Mouse (Mus musculus) liver, embryonic 14.5 days (tissue): Measurements from ENCODE around the gene Cfap206. TPM values are rescaled to one million over a fixed set of nuclear protein-coding genes. Genes with fewer than 3 reads are reported as not detected.

Experiments used
- ATAC-seq: fragments of 200-750 bp; cut with Nextera tagmentation; 2 replicates; pipeline ENCODE4 v1.8.0; 2017; ENCODE audit warnings: moderate number of reproducible peaks, mild to moderate bottlenecking, moderate library complexity; ENCODE audit not compliant: insufficient read depth
- DNase-seq, 3 experiments: peaks; one replicate each; pipeline ENCODE4 v3.0.0-alpha.2; 2012 to 2013; ENCODE audit warnings: low read depth in 3 of 3, low spot score in 3 of 3
- H3K27ac ChIP-seq: fragments of 300-500 bp; sonication (generic); 2 replicates; pipeline ENCODE4 v1.5.1; 2014; ENCODE audit warnings: moderate library complexity, mild to moderate bottlenecking, control low read depth, inconsistent platforms
- H3K27me3 ChIP-seq: fragments of 300-500 bp; sonication (generic); 2 replicates; pipeline ENCODE4 v1.6.1; 2014; ENCODE audit warnings: mild to moderate bottlenecking, low read length, moderate library complexity; ENCODE audit not compliant: control insufficient read depth, insufficient read depth
- H3K36me3 ChIP-seq: fragments of 300-500 bp; sonication (generic); replicated peaks from 2 replicates; pipeline ENCODE4 v1.6.1; 2014; ENCODE audit warnings: low read depth; ENCODE audit not compliant: control insufficient read depth, insufficient read depth
- H3K4me1 ChIP-seq, 2 experiments: fragments of 200-500 bp in 1 of 2; fragments of 300-500 bp in 1 of 2; sonication (generic) in 1 of 2; replicated peaks; 2 replicates each; pipeline ENCODE4 v1.6.1; 2012 to 2014; ENCODE audit warnings: antibody characterized with exemption in 1 of 2, inconsistent platforms in 1 of 2, low read length in 1 of 2; ENCODE audit not compliant: control insufficient read depth in 2 of 2, insufficient read depth in 2 of 2
- H3K4me2 ChIP-seq: fragments of 300-500 bp; sonication (generic); 2 replicates; pipeline ENCODE4 v1.6.1; 2014; ENCODE audit warnings: low read depth, mild to moderate bottlenecking, control low read depth, moderate library complexity
- H3K4me3 ChIP-seq, 2 experiments: fragments of 200-500 bp in 1 of 2; fragments of 300-500 bp in 1 of 2; sonication (generic) in 1 of 2; 2 replicates each; pipeline ENCODE4 v1.5.1; 2012 to 2014; ENCODE audit warnings: low read depth in 2 of 2, low read length in 2 of 2, mild to moderate bottlenecking in 2 of 2, control low read depth in 1 of 2, inconsistent platforms in 1 of 2, moderate library complexity in 1 of 2; ENCODE audit not compliant: insufficient read depth in 1 of 2
- H3K9ac ChIP-seq: fragments of 300-500 bp; sonication (generic); replicated peaks from 2 replicates; pipeline ENCODE4 v1.6.1; 2014; ENCODE audit warnings: mild to moderate bottlenecking, control low read depth, moderate library complexity
- H3K9me3 ChIP-seq: fragments of 300-500 bp; sonication (generic); 2 replicates; pipeline ENCODE4 v1.6.1; 2016; ENCODE audit warnings: low read length, mixed read lengths; ENCODE audit not compliant: control insufficient read depth
- CTCF ChIP-seq: IDR thresholded peaks from 2 replicates; pipeline ENCODE4 v1.5.1; 2016; ENCODE audit warnings: antibody characterized with exemption, low read depth, control low read depth
- EP300 ChIP-seq: IDR thresholded peaks from 2 replicates; pipeline ENCODE4 v1.6.1; 2016; ENCODE audit warnings: antibody characterized with exemption, low read depth
- WGBS: fragments of 180-500 bp; shearing (Covaris S2); extraction: QIAGEN DNeasy Blood & Tissue Kit; methylation state at CpG from one replicate; pipeline ENCODE4 v1.1.7; 2014; ENCODE audit not compliant: insufficient replicate concordance; 5-methylcytosine and 5-hydroxymethylcytosine counted together
- polyA plus RNA-seq, 2 experiments: library from polyadenylated mRNA; depleted of rRNA in 1 of 2; stranded (reverse) in 1 of 2; unstranded in 1 of 2; fragments of >200 nt; fragmentation: Nextera tagmentation in 1 of 2; extraction: Ambion mirVana in 1 of 2; gene quantifications; 2 replicates each; pipeline versions ENCODE4 v1.2.1 to v1.2.3; 2012 to 2014

Gene Cfap206
- polyA plus RNA-seq, 2 experiments, result not detected

DNA sequence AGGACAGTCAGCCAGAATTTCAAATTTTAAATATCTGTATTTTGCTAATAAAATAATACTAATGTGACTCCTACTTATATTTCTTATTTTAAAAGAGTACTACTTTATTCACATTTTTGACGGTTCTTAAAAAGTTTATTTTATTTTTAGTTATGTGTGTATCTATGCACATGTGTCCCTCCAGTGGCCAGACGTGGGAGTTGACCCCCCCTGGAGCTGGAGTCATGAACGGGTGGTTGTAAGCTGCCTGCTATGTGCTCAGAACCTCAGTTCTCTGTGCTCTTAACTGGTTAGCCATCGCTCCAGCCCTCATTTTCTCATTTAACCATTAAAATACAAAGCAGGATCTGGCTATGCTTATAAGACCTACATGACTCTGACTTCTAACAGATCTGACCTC lies 27.0 kb downstream of the Cfap206 start:
- no peak for DNase-seq
- ATAC-seq, result no peak
- H3K4me2 ChIP-seq, result no peak overlapping the region

GRCm38 (mm10) chr4:34702231-34702630 lies 27.8 kb downstream of the Cfap206 start:
- TF ChIP-seq EP300 (no peak), CTCF (no peak)
- ATAC-seq, result no peak
- 85% methylated on average over 11 of the region's 11 CpGs for WGBS

More for the DNA sequence above, 27.0 kb downstream of the Cfap206 start:
- H3K9me3 ChIP-seq, result no peaks in the 10 kb centered on the region
- TF ChIP-seq EP300 (no peak), CTCF (peak; percentile 4; the same call in 1 of the 2 replicates)
- no peak overlapping the region for H3K27ac ChIP-seq
- no peaks in the 10 kb centered on the region for H3K27me3 ChIP-seq
- 51% methylated on average over 4 of the region's 4 CpGs for WGBS
- H3K4me3 ChIP-seq, result no peak overlapping the region
- H3K9ac ChIP-seq, result no peak overlapping the region
- H3K36me3 ChIP-seq, result no peaks in the 10 kb centered on the region
- no peaks in the 10 kb centered on the region for H3K4me1 ChIP-seq

DNA sequence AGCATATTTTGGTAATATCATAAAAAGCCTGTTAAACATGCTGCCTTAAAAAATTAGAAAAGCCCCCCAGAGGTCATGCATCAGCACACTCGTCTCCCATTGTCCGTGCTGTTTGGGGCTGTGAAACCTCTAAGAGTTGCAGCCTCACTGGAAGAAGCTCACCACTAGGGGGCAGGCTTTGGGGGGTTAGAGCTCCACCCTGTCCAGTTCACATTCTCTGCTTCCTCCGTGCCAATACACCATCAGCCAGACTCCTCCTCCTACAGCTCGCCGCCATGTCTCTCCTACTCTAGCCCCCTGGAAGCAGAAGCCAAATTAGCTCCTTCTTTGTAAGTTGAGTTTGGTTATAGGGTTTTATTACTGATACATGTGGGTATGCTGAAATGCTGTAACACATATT lies 28.5 kb downstream of the Cfap206 start:
- no peak overlapping the region for H3K27ac ChIP-seq
- H3K4me3 ChIP-seq, result no peak overlapping the region
- ATAC-seq (no peak), DNase-seq (peak; percentile 22 to 39 (median 33))
- H3K36me3 ChIP-seq, result no peaks in the 10 kb centered on the region
- H3K27me3 ChIP-seq, result no peaks in the 10 kb centered on the region
- no peaks in the 10 kb centered on the region for H3K4me1 ChIP-seq
- no peak overlapping the region for H3K9ac ChIP-seq
- H3K9me3 ChIP-seq, result no peaks in the 10 kb centered on the region
- no peak for TF ChIP-seq EP300
- peak; percentile 83 for TF ChIP-seq CTCF
- WGBS, result 50% methylated on average over 5 of the region's 5 CpGs
- H3K4me2 ChIP-seq, result no peak overlapping the region

More at GRCm38 (mm10) chr4:34702231-34702630, 27.8 kb downstream of the Cfap206 start:
- Histone ChIP-seq H3K27ac (no peak overlapping the region), H3K9me3 (no peaks in the 10 kb centered on the region), H3K4me3 (no peak overlapping the region), H3K36me3 (no peaks in the 10 kb centered on the region), H3K4me1 (no peaks in the 10 kb centered on the region), H3K9ac (no peak overlapping the region), H3K27me3 (no peaks in the 10 kb centered on the region), H3K4me2 (no peak overlapping the region)
- DNase-seq, result no peak

DNA sequence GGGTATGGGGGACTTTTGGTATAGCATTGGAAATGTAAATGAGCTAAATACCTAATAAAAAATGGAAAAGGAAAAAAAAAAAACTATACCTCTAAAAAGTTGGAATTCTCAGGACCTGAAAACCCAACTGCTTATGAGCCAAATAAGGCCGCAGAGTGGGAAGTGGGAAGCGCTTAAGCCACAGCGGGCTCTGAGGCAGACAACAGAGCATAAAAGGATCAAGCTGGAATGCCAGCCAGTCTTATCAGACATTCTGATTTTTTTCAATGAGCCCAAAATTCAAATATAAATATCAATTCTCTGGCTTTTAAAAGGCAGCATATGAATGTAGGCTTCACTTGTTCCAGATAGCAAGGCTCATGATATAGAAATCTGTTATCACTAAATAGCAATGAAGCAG lies 42.0 kb downstream of the Cfap206 start:
- Histone ChIP-seq H3K36me3 (no peaks in the 10 kb centered on the region), H3K4me2 (peak overlapping the region; percentile 81; the same call in 1 of the 2 replicates), H3K27me3 (no peaks in the 10 kb centered on the region), H3K27ac (no peak overlapping the region), H3K4me1 (peaks cover 0 to 4% of the 10 kb centered on the region in 2 experiments; a peak in 3 of 4 replicates), H3K9me3 (no peaks in the 10 kb centered on the region), H3K9ac (no peak overlapping the region), H3K4me3 (no peak overlapping the region)
- ATAC-seq (no peak), DNase-seq (no peak)
- TF ChIP-seq CTCF (no peak), EP300 (no peak)
- WGBS, result 66% methylated on average over 3 of the region's 3 CpGs

DNA sequence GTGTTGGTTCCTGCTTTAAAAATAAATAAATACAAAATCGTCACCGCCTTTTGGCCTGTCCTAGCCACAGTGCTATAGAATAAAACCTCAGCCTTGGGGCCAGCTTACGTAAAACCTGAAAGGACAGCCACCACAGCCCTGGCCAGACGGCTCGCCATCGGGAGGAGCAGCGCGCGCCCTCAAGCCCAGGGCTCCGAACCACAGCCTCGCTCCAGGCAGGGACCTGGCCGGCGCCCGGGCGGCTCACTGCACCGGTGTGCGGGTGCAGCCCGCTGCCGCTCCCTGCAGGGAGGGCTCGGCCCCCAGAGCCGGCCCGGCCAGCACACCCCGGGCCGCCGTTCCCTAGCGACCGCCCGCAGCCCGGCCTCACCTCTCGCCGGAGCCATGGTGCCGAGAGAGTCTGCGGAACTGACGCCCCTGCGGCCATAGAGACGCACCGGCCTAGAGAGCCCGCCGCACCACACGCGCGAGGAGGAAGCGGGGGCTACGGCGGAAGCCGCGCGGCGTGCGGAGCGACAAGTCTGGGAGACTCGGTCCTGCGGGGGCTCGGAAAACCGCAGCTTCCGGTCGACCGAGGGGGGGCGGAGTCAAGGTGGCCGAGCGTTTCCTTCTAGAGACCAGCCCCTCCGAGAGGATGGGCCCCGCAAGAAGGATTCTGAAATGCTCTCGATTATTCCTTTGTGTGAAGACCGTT lies 43.0 kb downstream of the Cfap206 start, which contains the start of gene Slc35a1:
TSS of gene Slc35a1 (minus strand) at position 565 of the 694 bp plus-strand sequence.
- peak within 1 kb of the TSS; percentile 63 for H3K27ac ChIP-seq
- H3K9ac ChIP-seq, result peak within 1 kb of the TSS; percentile 88
- no peak for TF ChIP-seq CTCF
- H3K27me3 ChIP-seq, result no peaks in the 10 kb centered on the region
- H3K9me3 ChIP-seq, result no peaks in the 10 kb centered on the region
- ATAC-seq (peak; percentile 93), DNase-seq (peak; percentile 69 to 80 (median 69))
- peak within 1 kb of the TSS; percentile 72 to 85 for H3K4me3 ChIP-seq
- peaks cover 0 to 4% of the 10 kb centered on the region in 2 experiments; a peak in 3 of 4 replicates for H3K4me1 ChIP-seq
- no peaks in the 10 kb centered on the region; the same call in 1 of the 2 replicates for H3K36me3 ChIP-seq
- H3K4me2 ChIP-seq, result peak within 1 kb of the TSS; percentile 81
- under 1% methylated on average over 65 of the region's 65 CpGs for WGBS
